Mouse (Mus musculus) thymus, adult 2 months (tissue): ENCODE results near the gene Zfand3. TPM values are rescaled to one million over a fixed set of nuclear protein-coding genes. Genes with fewer than 3 reads are reported as not detected.

Experiments used
- DNase-seq: peaks from one replicate; pipeline ENCODE4 v3.0.0; 2021
- H3K27ac ChIP-seq: fragments of 200-500 bp; 2 replicates; pipeline ENCODE4 v1.5.1; 2012; ENCODE audit warnings: low read length, control low read depth; ENCODE audit not compliant: control insufficient read depth, insufficient read depth
- H3K27me3 ChIP-seq: fragments of 200-500 bp; 2 replicates; pipeline ENCODE4 v1.6.1; 2012; ENCODE audit warnings: mild to moderate bottlenecking, low read length, moderate library complexity, mixed read lengths; ENCODE audit not compliant: control insufficient read depth, insufficient read depth
- H3K36me3 ChIP-seq: fragments of 200-500 bp; 2 replicates; pipeline ENCODE4 v1.6.1; 2012; ENCODE audit warnings: mild to moderate bottlenecking, low read length, moderate library complexity; ENCODE audit not compliant: control insufficient read depth, insufficient read depth
- H3K4me1 ChIP-seq: fragments of 200-500 bp; replicated peaks from 2 replicates; pipeline ENCODE4 v1.6.1; 2012; ENCODE audit warnings: low read length; ENCODE audit not compliant: control insufficient read depth, insufficient read depth
- H3K4me3 ChIP-seq: fragments of 200-500 bp; 2 replicates; pipeline ENCODE4 v1.5.1; 2012; ENCODE audit warnings: mild to moderate bottlenecking, low read length, control low read depth, moderate library complexity; ENCODE audit not compliant: control insufficient read depth, insufficient read depth
- CTCF ChIP-seq: fragments of 200-500 bp; IDR thresholded peaks from 2 replicates; pipeline ENCODE4 v1.5.1; 2012; ENCODE audit warnings: mild to moderate bottlenecking, control low read depth, low read length, moderate library complexity, borderline replicate concordance; ENCODE audit not compliant: control insufficient read depth, poor library complexity, insufficient read depth; ENCODE audit errors: extremely low read depth
- POLR2A ChIP-seq: fragments of 200-500 bp; IDR thresholded peaks from 2 replicates; pipeline ENCODE4 v1.6.1; 2012; ENCODE audit warnings: mild to moderate bottlenecking, low read length, control low read depth, moderate library complexity; ENCODE audit not compliant: control insufficient read depth, poor library complexity, insufficient read depth; ENCODE audit errors: extremely low read depth
- WGBS: fragments of 180-500 bp; shearing (Covaris S2); methylation state at CpG from one replicate; pipeline ENCODE4 v1.1.7; 2018; 5-methylcytosine and 5-hydroxymethylcytosine counted together
- polyA plus RNA-seq: library from polyadenylated mRNA; depleted of rRNA; stranded (reverse); fragments of >200 nt; gene quantifications from 2 replicates; pipeline ENCODE4 v1.2.3, GENCODE M21; 2012

Zfand3 gene
- polyA plus RNA-seq, 1 experiment = 75.6 TPM

- H3K27me3 ChIP-seq = no peaks in the 10 kb centered on the region
- H3K36me3 ChIP-seq = no peaks in the 10 kb centered on the region
- TF ChIP-seq POLR2A (no peak), CTCF (no peak)
- DNase-seq = no peak
- no peak overlapping the region for H3K27ac ChIP-seq
- no peaks in the 10 kb centered on the region; the same call in 1 of the 2 replicates for H3K4me1 ChIP-seq
- WGBS = 99% methylated on average over 2 of the region's 2 CpGs
- no peak overlapping the region for H3K4me3 ChIP-seq
Measured at GRCm38 (mm10) chr17:30093148-30093749, 88.7 kb downstream of the Zfand3 start.

- WGBS = 80% methylated on average over 5 of the region's 5 CpGs
- TF ChIP-seq POLR2A (no peak), CTCF (no peak)
- Histone ChIP-seq H3K36me3 (no peaks in the 10 kb centered on the region), H3K4me3 (no peak overlapping the region), H3K27me3 (no peaks in the 10 kb centered on the region), H3K4me1 (no peaks in the 10 kb centered on the region; the same call in 1 of the 2 replicates), H3K27ac (no peak overlapping the region)
- DNase-seq = no peak
Measured at GRCm38 (mm10) chr17:30097156-30097555, 92.6 kb downstream of the Zfand3 start.

DNA sequence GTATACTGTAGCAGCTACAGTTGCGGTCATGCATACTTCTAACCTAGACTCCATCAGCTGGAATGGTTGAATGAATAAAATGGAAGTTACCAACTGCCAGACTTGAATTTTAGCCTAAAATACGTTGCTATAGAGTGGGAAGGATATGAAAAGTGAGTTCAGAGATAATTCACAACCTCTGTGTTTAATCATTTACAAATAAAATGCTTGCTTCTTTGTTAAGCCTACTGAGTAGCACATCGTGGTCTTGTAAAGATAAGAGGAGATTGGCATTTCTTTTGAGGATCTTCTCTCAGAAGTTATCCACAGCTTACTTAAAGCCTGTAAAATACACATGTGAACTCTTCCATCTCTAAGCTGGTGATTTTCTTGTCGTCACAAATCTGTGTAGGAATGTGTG lies 93.1 kb downstream of the Zfand3 start:
- DNase-seq = no peak
- TF ChIP-seq CTCF (no peak), POLR2A (no peak)
- Histone ChIP-seq H3K36me3 (no peaks in the 10 kb centered on the region), H3K4me1 (no peaks in the 10 kb centered on the region; the same call in 1 of the 2 replicates), H3K27me3 (no peaks in the 10 kb centered on the region), H3K4me3 (no peak overlapping the region), H3K27ac (no peak overlapping the region)
- 91% methylated on average over 4 of the region's 4 CpGs for WGBS

DNA sequence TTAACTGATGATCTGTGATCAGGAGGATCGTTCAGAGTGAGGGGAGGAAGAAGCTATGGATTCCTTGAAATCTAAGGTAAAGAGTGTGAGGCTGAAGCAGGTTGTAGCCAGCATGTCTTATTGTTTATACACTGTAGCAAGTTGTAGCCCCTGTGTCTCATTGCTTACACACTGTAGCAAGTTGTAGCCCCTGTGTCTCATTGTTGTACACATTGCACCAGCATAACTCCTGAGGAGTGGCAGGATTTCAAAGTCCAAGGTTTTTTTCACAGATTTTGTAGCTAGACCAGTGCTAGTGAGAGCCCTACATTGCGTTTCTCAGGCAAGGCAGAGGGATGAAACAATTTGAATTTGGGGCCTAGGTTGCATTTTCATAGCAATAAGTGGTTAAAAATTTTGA lies 95.1 kb downstream of the Zfand3 start:
- no peak for DNase-seq
- Histone ChIP-seq H3K4me3 (no peak overlapping the region), H3K4me1 (no peaks in the 10 kb centered on the region; the same call in 1 of the 2 replicates), H3K27ac (no peak overlapping the region), H3K27me3 (no peaks in the 10 kb centered on the region), H3K36me3 (no peaks in the 10 kb centered on the region)
- WGBS = 92% methylated on average over 2 of the region's 2 CpGs
- TF ChIP-seq CTCF (no peak), POLR2A (no peak)

- no peak overlapping the region for H3K4me3 ChIP-seq
- H3K4me1 ChIP-seq = no peaks in the 10 kb centered on the region; the same call in 1 of the 2 replicates
- no peak for DNase-seq
- H3K27ac ChIP-seq = no peak overlapping the region
- H3K36me3 ChIP-seq = no peaks in the 10 kb centered on the region
- TF ChIP-seq POLR2A (no peak), CTCF (no peak)
- H3K27me3 ChIP-seq = no peaks in the 10 kb centered on the region
Measured at GRCm38 (mm10) chr17:30101801-30102200, 97.3 kb downstream of the Zfand3 start.

DNA sequence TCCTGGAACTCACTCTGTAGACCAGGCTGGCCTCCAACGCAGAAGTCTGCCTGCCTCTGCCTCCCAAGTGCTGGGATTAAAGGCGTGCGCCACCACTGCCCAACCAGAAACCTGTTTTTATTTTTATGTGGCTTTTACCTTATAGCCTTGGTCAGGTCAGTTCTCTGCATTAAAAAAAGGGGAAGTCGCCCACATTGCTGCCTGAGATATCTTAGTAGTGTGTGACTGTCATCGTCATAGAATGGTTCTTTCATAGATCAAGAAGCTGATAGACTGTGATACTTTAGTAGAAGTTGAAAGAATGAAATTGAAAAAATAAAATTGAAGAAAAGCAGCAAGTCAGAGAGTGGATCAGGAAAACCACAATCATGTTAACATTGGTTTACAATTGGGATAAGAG lies 98.5 kb downstream of the Zfand3 start:
- Histone ChIP-seq H3K27ac (no peak overlapping the region), H3K4me1 (no peaks in the 10 kb centered on the region), H3K36me3 (no peaks in the 10 kb centered on the region), H3K27me3 (no peaks in the 10 kb centered on the region), H3K4me3 (no peak overlapping the region)
- DNase-seq = no peak
- TF ChIP-seq POLR2A = no peak
- TF ChIP-seq CTCF = no peak
- WGBS = 78% methylated on average over 5 of the region's 5 CpGs
